ENCODE assay signal across 20 mouse cellular contexts in genomic region chr4:129116703-129117102, GRCm38 (mm10). TPM values are rescaled to one million over a fixed set of nuclear protein-coding genes. Genes with fewer than 3 reads are reported as not detected.
"Had no signal": no experiment of that assay in that cellular context is flagged by ENCODE, and none has a peak within 500 bp of the region (broad histone marks: within the 10 kb centered on the region; RNA-seq: fewer than 3 reads in every experiment).

No protein-coding gene starts in this region.

- ATAC-seq: midbrain, embryonic 16.5 days had no signal

- H3K27ac ChIP-seq: midbrain, embryonic 10.5 days; midbrain, embryonic 12.5 days; neural tube, embryonic 13.5 days; neural tube, embryonic 15.5 days had no signal

- DNase-seq: lung, adult 18-20 months; lung, embryonic 14.5 days; lung, postnatal 10 days; lung, postnatal 4 days; retina, postnatal 1 day; right cerebral cortex, adult 18-20 months; right cerebral cortex, postnatal 25 days; right cerebral cortex, postnatal 4 days; spleen, adult 18-20 months; thymus, adult 18-20 months; thymus, postnatal 14 days; thymus, postnatal 36 days had no signal

- H3K4me3 ChIP-seq: midbrain, embryonic 10.5 days; midbrain, embryonic 12.5 days; myocyte; neural tube, embryonic 13.5 days; neural tube, embryonic 15.5 days had no signal

RNA-seq across cellular contexts. Expression of gene Hpca, which starts 5.1 kb away (rescaled TPM):
- total RNA-seq: megakaryocyte, adult 5-6 weeks; megakaryocyte-erythroid progenitor cell, adult 5-6 weeks had no signal

RNA-seq across cellular contexts. Expression of gene Tmem54, which starts 11.4 kb away (rescaled TPM):
- total RNA-seq: megakaryocyte, adult 5-6 weeks; megakaryocyte-erythroid progenitor cell, adult 5-6 weeks had no signal
